9 mouse cellular contexts compared by ENCODE assay signal in the genomic region with DNA sequence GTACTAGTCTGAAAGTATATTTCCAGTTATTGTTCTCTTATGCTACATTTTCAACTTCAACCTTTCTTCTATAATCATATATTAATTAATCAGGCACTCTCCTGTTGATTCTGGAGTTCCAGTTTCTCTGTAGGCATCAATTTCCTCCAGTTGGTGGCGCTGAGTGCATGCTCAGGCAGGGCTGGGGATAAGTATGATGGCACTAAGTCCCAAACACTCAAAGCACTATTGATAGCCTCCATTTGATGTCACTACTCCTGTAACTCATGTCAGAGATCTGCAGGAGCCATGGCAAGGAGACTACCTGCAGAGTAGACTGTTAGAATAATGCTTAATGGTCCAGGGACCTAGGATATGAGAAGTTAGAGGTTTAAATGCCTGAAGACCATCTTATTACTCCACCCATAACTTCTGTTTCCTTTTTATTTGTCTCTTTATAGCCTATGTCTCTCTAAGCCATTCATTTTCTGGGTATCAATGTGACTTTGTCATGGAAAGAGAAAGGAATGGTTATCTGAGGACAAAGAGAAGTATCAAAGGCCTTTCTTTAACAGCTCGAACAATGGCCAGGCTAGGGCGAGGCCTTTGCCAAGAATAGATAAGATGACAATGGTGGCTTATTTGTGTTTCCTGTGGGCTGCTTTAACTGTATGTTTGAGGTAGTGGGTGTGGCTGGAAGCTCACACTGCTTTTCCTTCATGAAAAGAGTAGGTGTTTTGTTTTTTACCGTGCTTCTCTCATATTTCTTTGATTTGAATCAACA.
DNase-seq lines count a peak whose midpoint lies in the region; ATAC-seq and TF ChIP-seq lines count a peak whose summit lies in the region.
"Had no signal": no experiment of that assay in that cellular context is flagged by ENCODE, and none has a peak within 500 bp of the region (broad histone marks: within the 10 kb centered on the region; RNA-seq: fewer than 3 reads in every experiment).

No protein-coding gene starts in this region.

- no peaks in the 10 kb centered on the region for H3K4me1 ChIP-seq in kidney, embryonic 15.5 days
- peaks cover 5% of the 10 kb centered on the region for H3K4me1 ChIP-seq in G1E (ENCODE audit: insufficient read depth, low read depth, low read length)
- H3K4me1 ChIP-seq in hindbrain, embryonic 12.5 days = no peaks in the 10 kb centered on the region

- DNase-seq in kidney, adult 11 months = peak; percentile 29
- peak; percentile 2 for DNase-seq in G1E (ENCODE audit: low spot score)
- DNase-seq in cerebellum, postnatal 10 days = peak; percentile 28 to 40
- peak; percentile 11 to 29 for DNase-seq in layer of hippocampus, adult 8-10 months (ENCODE audit: low spot score in 2 of 2)
- peak; percentile 17 to 30 for DNase-seq in monocyte, adult 2 months (ENCODE audit: low read depth in 1 of 2, low spot score in 2 of 2)
- DNase-seq in gastrocnemius, postnatal 10 days = no peak

- no peak overlapping the region for H3K9ac ChIP-seq in kidney, embryonic 15.5 days
- no peak overlapping the region for H3K9ac ChIP-seq in hindbrain, embryonic 12.5 days

- H3K27me3 ChIP-seq in kidney, embryonic 15.5 days = no peaks in the 10 kb centered on the region
- H3K27me3 ChIP-seq in G1E (ENCODE audit: insufficient read depth, low read length) = no peaks in the 10 kb centered on the region
- H3K27me3 ChIP-seq in hindbrain, embryonic 12.5 days = no peaks in the 10 kb centered on the region

- no peak overlapping the region for H3K27ac ChIP-seq in kidney, embryonic 15.5 days
- no peak overlapping the region for H3K27ac ChIP-seq in hindbrain, embryonic 12.5 days
- H3K27ac ChIP-seq: macrophage had no signal

- H3K36me3 ChIP-seq in kidney, embryonic 15.5 days = no peaks in the 10 kb centered on the region
- H3K36me3 ChIP-seq in G1E (replicated peaks) = no peaks in the 10 kb centered on the region
- H3K36me3 ChIP-seq in hindbrain, embryonic 12.5 days = no peaks in the 10 kb centered on the region

- no peaks in the 10 kb centered on the region for H3K9me3 ChIP-seq in kidney, embryonic 15.5 days (replicated peaks)
- H3K9me3 ChIP-seq in G1E (replicated peaks) = no peaks in the 10 kb centered on the region
- no peaks in the 10 kb centered on the region for H3K9me3 ChIP-seq in hindbrain, embryonic 12.5 days (replicated peaks)

- no peak overlapping the region for H3K4me2 ChIP-seq in kidney, embryonic 15.5 days
- H3K4me2 ChIP-seq in hindbrain, embryonic 12.5 days (replicated peaks) = no peak overlapping the region

- ATAC-seq in kidney, embryonic 15.5 days (replicated peaks; ENCODE audit: low FRiP score) = no peak
- peak; percentile 70 for ATAC-seq in G1E (ENCODE audit: extremely low read depth, insufficient number of reproducible peaks, low FRiP score, poor library complexity, severe bottlenecking)
- no peak for ATAC-seq in hindbrain, embryonic 12.5 days (ENCODE audit: low FRiP score)

- 66% methylated on average over 4 of the region's 4 CpGs for WGBS in kidney, embryonic 15.5 days
- 52% methylated on average over 4 of the region's 4 CpGs for WGBS in hindbrain, embryonic 12.5 days

- H3K4me3 ChIP-seq in kidney, embryonic 15.5 days (replicated peaks) = no peak overlapping the region
- H3K4me3 ChIP-seq in G1E (ENCODE audit: low read depth, low read length) = no peak overlapping the region
- H3K4me3 ChIP-seq in hindbrain, embryonic 12.5 days = no peak overlapping the region

- no peak for TF ChIP-seq CTCF in G1E (IDR thresholded peaks at IDR 0.05; ENCODE audit: low read depth, low read length)
